Mouse (Mus musculus): ENCODE measurements around the gene Ppp3ca. TPM values are rescaled to one million over a fixed set of nuclear protein-coding genes. Genes with fewer than 3 reads are reported as not detected.

Ppp3ca gene
- polyA plus RNA-seq, 1 experiment from 2014 or later = 10.2 TPM

- Histone ChIP-seq H3K36me3 (ENCODE audit: control insufficient read depth, insufficient read depth) (no peaks in the 10 kb centered on the region), H3K27ac (ENCODE audit: low read length) (no peak overlapping the region), H3K4me1 (ENCODE audit: control insufficient read depth, low read depth, low read length) (no peaks in the 10 kb centered on the region; the same call in none of the 2 replicates), H3K27me3 (ENCODE audit: control insufficient read depth, insufficient read depth, low read depth, low read length) (no peaks in the 10 kb centered on the region), H3K4me3 (ENCODE audit: low read depth, low read length) (no peak overlapping the region), H3K9me3 (replicated peaks; ENCODE audit: control insufficient read depth, low read length) (no peaks in the 10 kb centered on the region), H3K4me2 (ENCODE audit: low read depth, low read length) (no peak overlapping the region), H3K9ac (ENCODE audit: low read depth, low read length) (no peak overlapping the region)
- WGBS (ENCODE audit: insufficient replicate concordance) = 61% methylated on average over 6 of the region's 6 CpGs
- ATAC-seq (ENCODE audit: low read depth) = no peak
Observed at GRCm38 (mm10) chr3:136679903-136680491, 10.1 kb downstream of the Ppp3ca start.

- H3K27me3 ChIP-seq (ENCODE audit: control insufficient read depth, insufficient read depth, low read depth, low read length) = no peaks in the 10 kb centered on the region
- no peaks in the 10 kb centered on the region for H3K36me3 ChIP-seq (ENCODE audit: control insufficient read depth, insufficient read depth)
- ATAC-seq (ENCODE audit: low read depth) = no peak
- H3K4me2 ChIP-seq (ENCODE audit: low read depth, low read length) = no peak overlapping the region
- H3K27ac ChIP-seq (ENCODE audit: low read length) = no peak overlapping the region
- 66% methylated on average over 8 of the region's 8 CpGs for WGBS (ENCODE audit: insufficient replicate concordance)
- H3K9ac ChIP-seq (ENCODE audit: low read depth, low read length) = no peak overlapping the region
- H3K4me1 ChIP-seq (ENCODE audit: control insufficient read depth, low read depth, low read length) = no peaks in the 10 kb centered on the region; the same call in none of the 2 replicates
- no peak overlapping the region for H3K4me3 ChIP-seq (ENCODE audit: low read depth, low read length)
- no peaks in the 10 kb centered on the region for H3K9me3 ChIP-seq (replicated peaks; ENCODE audit: control insufficient read depth, low read length)
Observed at GRCm38 (mm10) chr3:136682242-136682641, 12.3 kb downstream of the Ppp3ca start.

- Histone ChIP-seq H3K9me3 (replicated peaks; ENCODE audit: control insufficient read depth, low read length) (no peaks in the 10 kb centered on the region), H3K4me3 (ENCODE audit: low read depth, low read length) (no peak overlapping the region), H3K27me3 (ENCODE audit: control insufficient read depth, insufficient read depth, low read depth, low read length) (no peaks in the 10 kb centered on the region), H3K9ac (ENCODE audit: low read depth, low read length) (no peak overlapping the region), H3K27ac (ENCODE audit: low read length) (no peak overlapping the region), H3K4me1 (ENCODE audit: control insufficient read depth, low read depth, low read length) (no peaks in the 10 kb centered on the region; the same call in none of the 2 replicates), H3K36me3 (ENCODE audit: control insufficient read depth, insufficient read depth) (no peaks in the 10 kb centered on the region), H3K4me2 (ENCODE audit: low read depth, low read length) (no peak overlapping the region)
- WGBS (ENCODE audit: insufficient replicate concordance) = 35% methylated on average over 15 of the region's 15 CpGs
- ATAC-seq (ENCODE audit: low read depth) = no peak
Observed at GRCm38 (mm10) chr3:136684191-136684958, 14.5 kb downstream of the Ppp3ca start.

GRCm38 (mm10) chr3:136686429-136686828 is 16.5 kb downstream of the Ppp3ca start:
- no peak overlapping the region for H3K27ac ChIP-seq (ENCODE audit: low read length)
- H3K9me3 ChIP-seq (replicated peaks; ENCODE audit: control insufficient read depth, low read length) = no peaks in the 10 kb centered on the region
- no peaks in the 10 kb centered on the region; the same call in 1 of the 2 replicates for H3K4me1 ChIP-seq (ENCODE audit: control insufficient read depth, low read depth, low read length)
- WGBS (ENCODE audit: insufficient replicate concordance) = 70% methylated on average over 8 of the region's 8 CpGs
- no peak for ATAC-seq (ENCODE audit: low read depth)
- no peaks in the 10 kb centered on the region for H3K27me3 ChIP-seq (ENCODE audit: control insufficient read depth, insufficient read depth, low read depth, low read length)
- H3K36me3 ChIP-seq (ENCODE audit: control insufficient read depth, insufficient read depth) = no peaks in the 10 kb centered on the region
- no peak overlapping the region for H3K9ac ChIP-seq (ENCODE audit: low read depth, low read length)
- H3K4me3 ChIP-seq (ENCODE audit: low read depth, low read length) = no peak overlapping the region
- no peak overlapping the region for H3K4me2 ChIP-seq (ENCODE audit: low read depth, low read length)

GRCm38 (mm10) chr3:136688101-136688586 is 18.2 kb downstream of the Ppp3ca start:
- no peak overlapping the region for H3K27ac ChIP-seq (ENCODE audit: low read length)
- no peaks in the 10 kb centered on the region for H3K27me3 ChIP-seq (ENCODE audit: control insufficient read depth, insufficient read depth, low read depth, low read length)
- WGBS (ENCODE audit: insufficient replicate concordance) = 55% methylated on average over 9 of the region's 9 CpGs
- H3K36me3 ChIP-seq (ENCODE audit: control insufficient read depth, insufficient read depth) = no peaks in the 10 kb centered on the region
- H3K4me1 ChIP-seq (ENCODE audit: control insufficient read depth, low read depth, low read length) = no peaks in the 10 kb centered on the region; the same call in 1 of the 2 replicates
- no peak overlapping the region for H3K4me2 ChIP-seq (ENCODE audit: low read depth, low read length)
- H3K4me3 ChIP-seq (ENCODE audit: low read depth, low read length) = no peak overlapping the region
- no peak overlapping the region for H3K9ac ChIP-seq (ENCODE audit: low read depth, low read length)
- H3K9me3 ChIP-seq (replicated peaks; ENCODE audit: control insufficient read depth, low read length) = no peaks in the 10 kb centered on the region
- ATAC-seq (ENCODE audit: low read depth) = no peak

GRCm38 (mm10) chr3:136689793-136690543 is 20.0 kb downstream of the Ppp3ca start:
- no peak overlapping the region for H3K4me2 ChIP-seq (ENCODE audit: low read depth, low read length)
- no peaks in the 10 kb centered on the region for H3K36me3 ChIP-seq (ENCODE audit: control insufficient read depth, insufficient read depth)
- no peaks in the 10 kb centered on the region for H3K27me3 ChIP-seq (ENCODE audit: control insufficient read depth, insufficient read depth, low read depth, low read length)
- 68% methylated on average over 7 of the region's 7 CpGs for WGBS (ENCODE audit: insufficient replicate concordance)
- H3K9me3 ChIP-seq (replicated peaks; ENCODE audit: control insufficient read depth, low read length) = no peaks in the 10 kb centered on the region
- H3K27ac ChIP-seq (ENCODE audit: low read length) = no peak overlapping the region
- no peak overlapping the region for H3K9ac ChIP-seq (ENCODE audit: low read depth, low read length)
- H3K4me1 ChIP-seq (ENCODE audit: control insufficient read depth, low read depth, low read length) = no peaks in the 10 kb centered on the region
- no peak overlapping the region for H3K4me3 ChIP-seq (ENCODE audit: low read depth, low read length)
- no peak for ATAC-seq (ENCODE audit: low read depth)

- Histone ChIP-seq H3K9ac (ENCODE audit: low read depth, low read length) (no peak overlapping the region), H3K36me3 (ENCODE audit: control insufficient read depth, insufficient read depth) (no peaks in the 10 kb centered on the region), H3K27me3 (ENCODE audit: control insufficient read depth, insufficient read depth, low read depth, low read length) (no peaks in the 10 kb centered on the region), H3K27ac (ENCODE audit: low read length) (peak overlapping the region; percentile 41), H3K4me1 (ENCODE audit: control insufficient read depth, low read depth, low read length) (no peaks in the 10 kb centered on the region), H3K4me2 (ENCODE audit: low read depth, low read length) (no peak overlapping the region), H3K4me3 (ENCODE audit: low read depth, low read length) (no peak overlapping the region), H3K9me3 (replicated peaks; ENCODE audit: control insufficient read depth, low read length) (no peaks in the 10 kb centered on the region)
- WGBS (ENCODE audit: insufficient replicate concordance) = 68% methylated on average over 7 of the region's 7 CpGs
- ATAC-seq (ENCODE audit: low read depth) = no peak
Observed at GRCm38 (mm10) chr3:136691984-136692383, 22.1 kb downstream of the Ppp3ca start.

- H3K9ac ChIP-seq (ENCODE audit: low read depth, low read length) = no peak overlapping the region
- no peaks in the 10 kb centered on the region for H3K9me3 ChIP-seq (replicated peaks; ENCODE audit: control insufficient read depth, low read length)
- H3K4me2 ChIP-seq (ENCODE audit: low read depth, low read length) = no peak overlapping the region
- ATAC-seq (ENCODE audit: low read depth) = no peak
- no peaks in the 10 kb centered on the region for H3K36me3 ChIP-seq (ENCODE audit: control insufficient read depth, insufficient read depth)
- no peaks in the 10 kb centered on the region for H3K27me3 ChIP-seq (ENCODE audit: control insufficient read depth, insufficient read depth, low read depth, low read length)
- no peak overlapping the region for H3K4me3 ChIP-seq (ENCODE audit: low read depth, low read length)
- no peak overlapping the region for H3K27ac ChIP-seq (ENCODE audit: low read length)
- no peaks in the 10 kb centered on the region; the same call in 1 of the 2 replicates for H3K4me1 ChIP-seq (ENCODE audit: control insufficient read depth, low read depth, low read length)
- 57% methylated on average over 1 of the region's 1 CpGs for WGBS (ENCODE audit: insufficient replicate concordance)
Observed at GRCm38 (mm10) chr3:136693547-136693946, 23.6 kb downstream of the Ppp3ca start.

Measured in liver, embryonic 16.5 days (tissue).